Mouse (Mus musculus) 416B (cell line): ENCODE data around the gene A830018L16Rik.

Experiments used
- DNase-seq: peaks from one replicate; pipeline ENCODE4 v3.0.0; 2011; ENCODE audit warnings: low read depth

Gene A830018L16Rik

GRCm38 (mm10) chr1:11652773-11653172 is 238.9 kb downstream of the A830018L16Rik start:
- DNase-seq, result no peak

DNA sequence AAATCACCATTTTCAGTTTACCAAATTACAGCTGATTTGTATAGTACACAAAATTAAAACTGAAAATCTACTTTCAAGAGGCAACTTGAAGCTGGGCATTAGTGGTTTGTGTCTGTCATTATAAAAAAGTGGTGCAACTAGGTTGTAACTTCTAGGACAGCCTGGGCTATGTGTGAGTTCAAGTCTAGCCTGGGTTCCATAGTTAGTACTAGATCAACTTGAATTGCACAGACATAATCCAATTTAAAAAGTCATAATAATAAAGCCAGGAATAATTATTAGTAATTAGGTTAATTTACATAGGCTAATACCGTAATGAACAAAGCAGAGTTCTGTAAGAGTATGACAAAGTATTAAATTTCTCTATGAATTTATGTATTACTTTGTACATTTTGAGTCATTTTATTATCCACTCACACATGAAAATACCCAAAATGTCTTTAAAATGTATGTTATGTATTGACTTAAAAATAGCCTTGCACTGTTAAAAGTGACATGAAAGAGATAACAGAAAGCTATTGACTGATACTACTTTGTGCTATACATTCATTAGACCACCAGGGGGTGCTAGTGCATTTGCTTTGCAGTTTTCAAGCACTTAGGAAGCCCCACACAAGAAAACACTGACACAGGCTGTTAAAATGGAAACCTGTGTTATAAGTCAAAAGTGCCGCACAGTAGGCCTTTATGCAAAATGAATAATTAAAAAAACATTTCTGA is 243.6 kb downstream of the A830018L16Rik start:
- peak; percentile 70 for DNase-seq

GRCm38 (mm10) chr1:11658061-11658625 is 244.2 kb downstream of the A830018L16Rik start:
- no peak for DNase-seq

GRCm38 (mm10) chr1:11744749-11745314 is 330.9 kb downstream of the A830018L16Rik start:
- no peak for DNase-seq

- no peak for DNase-seq
These were observed 334.5 kb downstream of the A830018L16Rik start for GRCm38 (mm10) chr1:11748424-11748823.

DNA sequence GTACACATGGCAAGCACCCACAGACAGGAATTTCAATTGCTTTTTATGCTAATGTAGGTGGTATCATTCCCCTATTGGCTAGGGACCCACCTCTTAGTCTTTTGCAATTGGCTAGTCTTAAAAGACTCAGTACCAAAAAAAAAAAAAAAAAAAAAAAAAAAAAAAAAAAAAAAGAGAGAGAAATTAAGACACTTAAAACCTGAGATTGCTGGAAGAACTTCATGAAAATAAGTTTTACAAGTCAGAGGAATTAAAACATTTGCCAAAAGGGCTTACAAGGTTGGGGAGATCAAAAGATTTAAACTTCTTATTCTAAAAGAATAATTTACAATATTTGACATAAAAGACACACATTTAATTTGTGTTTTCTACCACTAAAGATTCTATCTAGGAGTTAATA is 336.2 kb downstream of the A830018L16Rik start:
- DNase-seq, result no peak

DNA sequence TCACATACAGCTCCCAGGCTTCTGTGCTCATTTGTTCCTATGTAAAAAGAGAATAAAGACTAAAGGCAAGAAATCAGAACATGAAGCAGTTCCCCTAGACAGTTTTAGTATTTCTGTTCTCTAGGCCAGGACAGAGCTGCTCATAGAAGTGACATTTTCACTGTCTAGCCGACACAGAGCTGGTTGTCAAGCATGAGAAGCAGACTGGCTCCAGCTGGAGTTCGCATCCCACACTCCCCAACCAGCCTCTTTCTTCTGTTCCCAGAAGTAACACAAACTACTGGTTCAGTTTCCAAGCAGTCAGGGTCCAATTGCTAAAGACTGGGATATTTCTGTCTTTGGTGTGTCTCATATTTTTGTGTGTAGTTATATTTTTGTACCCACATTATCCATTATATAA is 336.7 kb downstream of the A830018L16Rik start:
- no peak for DNase-seq

DNA sequence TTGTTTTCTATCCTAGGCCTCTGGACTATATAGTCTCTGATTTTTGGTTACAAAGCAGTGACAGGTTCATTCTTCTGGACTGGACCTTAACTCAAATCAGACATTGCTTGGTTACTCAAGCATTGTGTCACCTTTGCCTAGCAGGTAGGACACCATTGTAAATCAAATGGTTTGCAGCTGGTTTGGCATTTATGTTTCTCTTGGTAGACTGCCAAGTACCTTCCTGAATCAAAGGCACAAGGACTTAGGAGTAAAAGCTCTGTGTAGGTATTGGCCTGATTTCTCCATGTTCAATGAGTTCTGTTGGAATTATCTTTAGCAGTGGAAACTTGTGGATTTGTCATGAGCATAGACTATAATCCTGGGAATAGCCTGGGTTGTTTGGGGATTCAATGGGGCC is 338.1 kb downstream of the A830018L16Rik start:
- no peak for DNase-seq

DNA sequence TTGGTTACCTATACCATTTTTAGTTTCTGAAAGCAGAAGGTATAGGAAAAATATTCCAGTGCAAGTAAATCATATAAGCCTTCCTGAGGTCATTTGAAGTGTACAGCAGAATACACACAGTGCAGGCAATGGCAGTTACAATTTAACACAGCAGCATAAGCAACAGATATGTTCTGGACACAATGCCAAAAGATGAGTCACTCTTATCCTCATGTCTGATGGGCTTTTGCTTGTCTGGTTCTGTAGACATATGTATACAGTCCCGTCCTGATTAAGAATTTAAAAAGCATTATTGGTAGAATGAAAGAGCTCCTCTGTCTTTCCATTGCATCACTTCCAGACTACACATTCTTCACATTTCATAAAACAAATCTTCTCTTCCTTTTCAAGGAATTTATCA is 374.4 kb downstream of the A830018L16Rik start:
- DNase-seq, result no peak

DNA sequence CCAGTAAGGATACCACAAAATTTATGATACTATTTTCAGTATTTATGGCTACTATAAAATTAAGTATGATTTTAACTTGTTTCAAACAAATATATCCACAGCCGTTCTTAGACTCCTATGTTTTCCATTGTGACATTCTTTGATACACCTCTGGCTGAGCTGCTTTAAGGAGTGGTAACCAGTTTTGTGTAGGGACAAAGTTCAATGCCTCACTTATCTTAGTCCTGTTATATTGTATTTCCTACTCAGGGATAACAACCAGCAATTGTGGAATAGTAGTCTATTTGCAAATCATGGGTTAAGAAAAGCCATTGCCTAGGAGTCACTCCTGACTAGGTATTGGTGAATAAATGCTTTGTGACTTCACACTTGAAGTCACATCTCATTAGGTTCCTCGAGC is 378.9 kb downstream of the A830018L16Rik start:
- no peak for DNase-seq

- no peak for DNase-seq
These were observed 381.8 kb downstream of the A830018L16Rik start for GRCm38 (mm10) chr1:11795666-11796065.

- DNase-seq, result no peak
These were observed 458.9 kb downstream of the A830018L16Rik start for GRCm38 (mm10) chr1:11872847-11873246.

GRCm38 (mm10) chr1:11873573-11873972 is 459.7 kb downstream of the A830018L16Rik start:
- DNase-seq, result no peak

DNA sequence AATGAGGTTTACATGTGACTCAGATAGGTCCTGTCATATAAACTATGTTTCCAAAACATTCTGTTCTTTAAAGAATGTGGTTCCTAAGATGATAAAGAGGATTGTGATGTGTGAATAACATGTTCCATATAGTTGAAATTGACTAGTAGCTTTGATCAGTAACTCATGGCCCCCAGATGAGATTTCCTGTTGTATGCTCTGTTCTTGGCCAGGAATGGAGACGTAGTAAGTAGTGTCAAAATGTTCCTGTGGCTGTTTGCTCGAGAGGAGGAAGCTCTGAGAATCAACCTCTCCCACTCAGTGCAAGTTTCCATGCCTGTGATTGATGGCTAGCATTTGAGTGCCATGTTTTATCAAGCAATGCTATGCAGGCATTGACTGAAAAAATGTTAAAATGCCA is 467.8 kb downstream of the A830018L16Rik start:
- no peak for DNase-seq

DNA sequence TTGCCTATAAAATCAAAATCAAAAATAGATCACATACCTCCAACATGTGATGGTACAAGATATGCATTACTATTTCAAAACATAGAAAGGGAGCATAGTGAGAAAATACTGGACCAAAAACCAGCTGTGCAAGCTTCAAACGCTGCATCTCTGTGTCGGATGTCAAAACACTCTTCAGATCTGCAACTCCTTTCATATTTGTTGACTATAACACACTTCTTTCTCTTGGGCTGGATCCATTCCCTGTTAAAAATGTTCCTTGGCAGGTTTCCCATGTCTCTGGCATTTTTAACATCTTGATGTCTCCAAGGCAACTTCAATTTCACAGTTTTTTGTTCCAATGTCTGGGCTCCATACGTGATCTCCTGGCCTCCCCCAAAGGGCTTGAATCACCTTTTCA is 481.8 kb downstream of the A830018L16Rik start:
- DNase-seq, result no peak

DNA sequence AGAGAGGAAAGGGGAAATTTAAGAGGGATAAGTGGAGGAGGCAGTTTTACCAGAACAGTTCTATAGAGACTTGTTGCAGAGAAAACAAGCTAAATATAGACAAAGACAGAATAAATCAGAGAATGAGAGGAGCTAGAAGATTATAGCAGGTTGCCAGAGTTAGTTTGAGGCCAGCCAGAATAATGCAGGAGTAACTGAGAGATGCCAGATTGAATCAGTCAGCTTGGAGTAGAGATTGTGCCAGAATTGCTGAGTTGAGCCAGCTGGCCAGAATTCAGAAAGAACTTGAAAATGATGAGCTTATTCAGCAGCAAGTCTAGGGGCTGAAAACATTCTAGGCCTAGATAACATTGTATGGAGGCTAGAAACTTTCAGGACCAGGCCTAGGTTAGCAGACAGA is 502.0 kb downstream of the A830018L16Rik start:
- DNase-seq, result no peak

DNA sequence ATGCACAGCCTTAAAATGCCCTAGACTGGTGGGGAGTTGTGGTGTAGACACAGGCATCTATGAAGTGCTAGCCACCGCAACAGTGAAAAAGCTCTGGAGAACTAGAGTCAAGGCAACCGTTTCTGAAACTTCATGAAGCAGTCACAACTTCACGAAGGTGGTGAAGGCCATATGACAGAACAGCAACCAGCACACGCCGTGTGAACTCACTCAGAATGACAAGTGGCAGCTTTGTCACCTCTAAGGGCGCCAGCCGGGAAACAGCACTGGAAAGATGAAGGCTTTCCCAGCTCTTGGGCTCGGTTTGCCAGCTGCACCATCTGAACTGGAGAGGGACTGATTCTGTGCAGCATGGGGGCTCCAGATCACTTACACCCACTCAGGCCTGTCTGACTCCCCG is 523.1 kb downstream of the A830018L16Rik start:
- DNase-seq, result no peak

- no peak for DNase-seq
These were observed 545.7 kb downstream of the A830018L16Rik start for GRCm38 (mm10) chr1:11959421-11960206.

GRCm38 (mm10) chr1:11982590-11983136 is 568.8 kb downstream of the A830018L16Rik start:
- DNase-seq, result no peak

DNA sequence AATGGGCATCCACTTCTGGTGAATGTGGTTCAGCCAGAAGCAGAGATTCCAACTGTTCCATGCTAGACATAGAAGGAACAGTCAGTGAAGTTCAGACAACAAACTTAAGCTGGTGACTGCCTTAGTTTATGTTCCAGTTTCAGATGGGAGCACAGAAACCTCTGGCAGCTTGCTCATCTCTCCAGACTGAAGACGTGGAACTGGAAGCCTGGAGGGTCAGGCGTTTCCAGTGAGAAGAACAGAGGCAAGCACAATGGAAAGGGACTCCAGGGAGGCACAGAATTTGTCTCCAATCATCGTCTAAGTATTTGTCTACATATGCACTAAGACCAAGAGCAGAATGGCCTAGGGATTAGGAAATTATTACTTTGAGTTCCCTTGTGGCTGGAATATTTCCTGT is 576.1 kb downstream of the A830018L16Rik start:
- no peak for DNase-seq

DNA sequence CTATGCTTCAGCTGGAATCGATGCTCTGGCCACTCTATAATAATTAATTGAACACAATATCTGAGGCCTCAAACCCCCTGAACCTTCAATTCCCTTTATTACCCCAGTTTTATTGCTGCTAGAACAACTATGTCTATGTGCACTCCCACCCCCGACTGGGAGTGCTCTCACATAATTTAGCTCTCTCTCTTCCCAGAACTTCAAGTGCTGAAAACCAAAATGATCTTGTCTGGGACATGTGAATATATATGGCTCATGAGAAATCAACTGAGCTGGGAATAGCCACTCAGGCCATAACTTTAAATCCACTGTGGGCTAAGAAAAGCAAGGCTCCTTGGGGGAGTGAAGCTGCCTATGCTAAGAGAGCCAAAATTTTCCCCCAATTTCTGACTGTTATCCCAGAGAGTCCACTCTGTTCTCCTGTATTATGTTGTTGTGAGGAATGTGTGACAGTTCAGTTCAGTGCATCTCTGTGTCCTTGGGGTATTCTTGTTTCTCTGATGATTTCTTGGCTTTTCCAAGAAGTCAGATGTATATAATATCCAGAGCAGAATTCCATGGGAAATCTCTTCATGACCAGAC is 582.5 kb downstream of the A830018L16Rik start:
- no peak for DNase-seq

- no peak for DNase-seq
These were observed 583.7 kb downstream of the A830018L16Rik start for GRCm38 (mm10) chr1:11997574-11997973.
